Mouse (Mus musculus): ENCODE results near the gene Mcmbp.

DNA sequence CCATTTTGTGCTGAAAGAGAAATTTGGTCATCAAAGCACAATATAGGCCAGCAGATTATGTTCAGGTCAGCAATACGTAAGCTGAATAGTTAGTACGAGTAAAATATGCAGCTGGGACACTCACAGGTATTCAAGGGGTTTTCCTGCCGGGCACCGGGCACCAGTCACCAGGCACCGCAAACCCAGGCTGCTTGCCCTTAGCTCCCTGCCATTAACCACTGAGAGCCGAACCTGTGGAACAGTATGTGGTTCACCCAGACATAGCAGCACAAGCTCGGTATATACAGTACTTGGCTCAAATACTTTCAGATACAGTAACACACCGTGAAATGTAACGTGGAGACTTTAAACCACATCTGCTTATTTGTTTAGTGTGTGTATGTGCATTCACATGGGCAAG is 15.1 kb downstream of the Mcmbp start:
- TF ChIP-seq CTCF (IDR thresholded peaks at IDR 0.05; ENCODE audit: low read depth, low read length) (no peak), POLR2A (IDR thresholded peaks at IDR 0.05; ENCODE audit: borderline replicate concordance, low read depth, low read length) (no peak)
